Mouse (Mus musculus): ENCODE measurements around the gene Tln1. TPM values are rescaled to one million over a fixed set of nuclear protein-coding genes. Genes with fewer than 3 reads are reported as not detected.

The Tln1 gene
- polyA plus RNA-seq, 1 experiment from 2014 or later: 64.9 TPM

DNA sequence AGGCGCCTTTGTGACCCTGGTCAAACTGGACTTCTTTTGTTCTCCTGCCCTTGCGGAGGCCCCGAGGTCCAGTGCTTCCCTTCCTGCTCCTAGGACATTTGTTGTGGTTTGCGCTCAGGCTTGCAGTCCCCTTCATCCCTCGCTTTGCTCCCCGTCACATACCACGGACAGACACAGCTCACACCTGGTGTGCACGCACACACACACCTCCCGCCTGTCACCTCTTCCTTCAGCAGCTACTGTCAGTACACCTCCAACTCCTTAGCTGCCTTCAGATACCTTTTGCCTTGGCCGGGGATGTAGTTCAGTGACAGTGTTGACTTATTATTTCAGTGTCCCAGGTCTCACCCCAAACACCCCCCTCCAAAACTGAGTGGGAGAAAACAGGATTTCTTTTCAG is 23.2 kb upstream of the Tln1 start:
- Histone ChIP-seq H3K27me3 (ENCODE audit: insufficient read depth, low read length) (no peaks in the 10 kb centered on the region), H3K4me2 (ENCODE audit: low read length) (no peak overlapping the region), H3K4me3 (replicated peaks; ENCODE audit: low read depth, low read length) (no peak overlapping the region), H3K9me3 (replicated peaks; ENCODE audit: low read length) (no peaks in the 10 kb centered on the region), H3K27ac (no peak overlapping the region), H3K36me3 (ENCODE audit: insufficient read depth, low read length) (peaks cover 29% of the 10 kb centered on the region), H3K9ac (ENCODE audit: low read depth, low read length) (no peak overlapping the region), H3K4me1 (replicated peaks; ENCODE audit: insufficient read depth, low read length) (0 out of 2 replicates have a peak, but pooled peaks cover 5% of the 10 kb centered on the region)
- WGBS: 37% methylated on average over 9 of the region's 10 CpGs
- ATAC-seq (replicated peaks; ENCODE audit: low FRiP score, low read depth) (no peak), DNase-seq (ENCODE audit: low spot score) (no peak)
- no peak for TF ChIP-seq CTCF (IDR thresholded peaks at IDR 0.05; ENCODE audit: low read depth)

DNA sequence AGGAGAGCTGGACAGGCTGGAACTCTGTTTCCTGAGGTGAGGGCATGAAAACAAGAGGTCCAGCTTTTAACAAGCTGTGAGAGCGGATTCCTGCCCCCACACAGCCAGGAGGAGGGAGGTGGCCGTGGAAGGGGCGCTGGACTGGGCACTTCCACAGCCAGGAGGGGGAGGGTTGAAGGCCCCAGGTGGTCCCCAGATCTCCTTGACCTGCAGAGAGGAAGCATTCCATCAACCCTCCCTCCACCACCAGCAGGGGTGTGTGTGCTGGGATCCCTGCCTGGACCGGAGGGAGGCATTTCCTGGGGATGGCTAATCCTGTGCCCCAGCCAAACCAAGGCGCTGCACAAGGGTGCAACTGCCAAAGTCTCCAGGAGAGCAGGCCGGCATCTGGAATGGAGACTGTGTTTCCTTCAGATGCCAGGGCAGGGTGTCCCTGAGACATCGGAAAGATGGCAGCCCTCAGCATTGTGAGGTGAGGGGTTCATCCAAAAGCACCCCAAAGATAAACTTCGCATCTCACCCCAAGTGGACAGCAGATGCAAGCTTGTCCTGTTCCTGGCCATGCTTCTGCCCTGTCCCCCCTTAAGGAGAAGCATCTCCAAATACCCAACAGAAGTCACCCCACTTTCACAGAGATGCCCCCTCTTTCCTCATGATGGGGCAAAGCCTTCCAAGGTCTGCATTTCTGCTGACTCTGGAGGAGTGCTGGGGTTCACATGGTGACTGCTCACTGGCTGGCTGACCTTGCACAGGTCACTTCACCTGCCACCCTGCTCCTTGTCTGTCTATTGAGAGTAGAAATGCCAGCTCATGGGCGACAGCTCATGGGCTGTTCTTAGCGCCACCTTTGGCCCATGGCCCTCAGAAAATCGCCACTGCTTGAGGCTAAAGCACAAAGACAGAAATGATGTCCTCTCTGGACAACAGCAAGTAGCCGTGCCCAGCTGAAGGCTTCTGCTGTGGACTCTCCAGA is 22.2 kb upstream of the Tln1 start, which contains the start of gene Msmp:
Gene Msmp (minus strand): TSS at position 51 of the 973 bp plus-strand sequence.
- Histone ChIP-seq H3K4me3 (replicated peaks; ENCODE audit: low read depth, low read length) (no peak within 1 kb of the TSS), H3K36me3 (ENCODE audit: insufficient read depth, low read length) (peaks cover 29% of the 10 kb centered on the region), H3K27ac (no peak within 1 kb of the TSS; the same call in 1 of the 2 replicates), H3K9me3 (replicated peaks; ENCODE audit: low read length) (no peaks in the 10 kb centered on the region), H3K27me3 (ENCODE audit: insufficient read depth, low read length) (no peaks in the 10 kb centered on the region), H3K9ac (ENCODE audit: low read depth, low read length) (no peak within 1 kb of the TSS), H3K4me2 (ENCODE audit: low read length) (no peak within 1 kb of the TSS), H3K4me1 (replicated peaks; ENCODE audit: insufficient read depth, low read length) (peaks cover 6% of the 10 kb centered on the region; the same call in 1 of the 2 replicates)
- 54% methylated on average over 12 of the region's 12 CpGs for WGBS
- no peak for TF ChIP-seq CTCF (IDR thresholded peaks at IDR 0.05; ENCODE audit: low read depth)
- DNase-seq (ENCODE audit: low spot score) (no peak), ATAC-seq (replicated peaks; ENCODE audit: low FRiP score, low read depth) (no peak)

DNA sequence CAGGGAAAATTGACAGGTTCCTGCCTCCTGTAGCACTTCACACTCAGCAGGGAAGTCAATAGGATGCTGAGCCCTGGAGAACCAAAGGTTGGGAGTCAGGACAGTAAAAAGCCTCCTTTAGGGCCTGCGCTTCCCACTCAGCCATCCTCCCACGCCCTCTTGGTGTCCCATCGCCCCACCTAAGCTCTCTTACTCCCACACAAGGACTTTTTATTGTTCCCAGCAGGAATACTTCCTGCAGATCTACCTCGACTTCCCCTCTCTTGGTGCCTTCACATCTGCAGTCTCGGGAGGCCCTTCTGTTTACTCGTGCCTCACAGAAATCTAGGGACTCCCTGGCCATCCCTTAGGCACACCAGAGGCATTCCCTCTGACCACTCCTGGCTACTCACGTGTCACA is 20.9 kb upstream of the Tln1 start:
- Histone ChIP-seq H3K27ac (no peak overlapping the region), H3K9ac (ENCODE audit: low read depth, low read length) (no peak overlapping the region), H3K4me3 (replicated peaks; ENCODE audit: low read depth, low read length) (no peak overlapping the region), H3K4me2 (ENCODE audit: low read length) (no peak overlapping the region), H3K27me3 (ENCODE audit: insufficient read depth, low read length) (no peaks in the 10 kb centered on the region), H3K36me3 (ENCODE audit: insufficient read depth, low read length) (peaks cover 29% of the 10 kb centered on the region), H3K4me1 (replicated peaks; ENCODE audit: insufficient read depth, low read length) (peaks cover 12% of the 10 kb centered on the region; the same call in 1 of the 2 replicates), H3K9me3 (replicated peaks; ENCODE audit: low read length) (no peaks in the 10 kb centered on the region)
- ATAC-seq (replicated peaks; ENCODE audit: low FRiP score, low read depth) (no peak), DNase-seq (ENCODE audit: low spot score) (no peak)
- WGBS: 65% methylated on average over 7 of the region's 7 CpGs
- no peak for TF ChIP-seq CTCF (IDR thresholded peaks at IDR 0.05; ENCODE audit: low read depth)

DNA sequence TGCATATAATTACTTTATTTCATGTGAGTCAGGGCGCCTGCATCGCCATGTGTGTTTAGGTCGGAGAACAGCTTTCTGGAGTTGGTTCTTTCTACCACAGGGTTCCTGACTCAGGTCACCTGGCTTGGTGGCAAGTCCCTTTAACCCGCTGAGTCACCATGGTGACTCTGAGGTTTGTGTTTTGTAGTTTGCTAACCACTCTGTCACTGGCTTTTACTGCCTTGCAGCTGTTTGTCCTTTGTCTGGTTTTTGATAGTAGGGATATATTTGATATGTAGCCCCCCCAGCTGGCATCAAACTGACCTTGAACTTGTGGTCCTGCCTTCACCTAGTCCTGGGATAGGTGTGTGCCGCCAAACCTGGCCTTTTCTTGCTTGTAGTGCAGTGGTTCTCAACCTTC is 19.8 kb upstream of the Tln1 start:
- Histone ChIP-seq H3K9me3 (replicated peaks; ENCODE audit: low read length) (no peaks in the 10 kb centered on the region), H3K4me1 (replicated peaks; ENCODE audit: insufficient read depth, low read length) (peaks cover 15% of the 10 kb centered on the region; the same call in 1 of the 2 replicates), H3K36me3 (ENCODE audit: insufficient read depth, low read length) (peaks cover 29% of the 10 kb centered on the region), H3K4me3 (replicated peaks; ENCODE audit: low read depth, low read length) (no peak overlapping the region), H3K9ac (ENCODE audit: low read depth, low read length) (no peak overlapping the region), H3K27me3 (ENCODE audit: insufficient read depth, low read length) (no peaks in the 10 kb centered on the region), H3K4me2 (ENCODE audit: low read length) (no peak overlapping the region), H3K27ac (no peak overlapping the region)
- no peak for TF ChIP-seq CTCF (IDR thresholded peaks at IDR 0.05; ENCODE audit: low read depth)
- DNase-seq (ENCODE audit: low spot score) (no peak), ATAC-seq (replicated peaks; ENCODE audit: low FRiP score, low read depth) (no peak)
- WGBS: 90% methylated on average over 5 of the region's 5 CpGs

DNA sequence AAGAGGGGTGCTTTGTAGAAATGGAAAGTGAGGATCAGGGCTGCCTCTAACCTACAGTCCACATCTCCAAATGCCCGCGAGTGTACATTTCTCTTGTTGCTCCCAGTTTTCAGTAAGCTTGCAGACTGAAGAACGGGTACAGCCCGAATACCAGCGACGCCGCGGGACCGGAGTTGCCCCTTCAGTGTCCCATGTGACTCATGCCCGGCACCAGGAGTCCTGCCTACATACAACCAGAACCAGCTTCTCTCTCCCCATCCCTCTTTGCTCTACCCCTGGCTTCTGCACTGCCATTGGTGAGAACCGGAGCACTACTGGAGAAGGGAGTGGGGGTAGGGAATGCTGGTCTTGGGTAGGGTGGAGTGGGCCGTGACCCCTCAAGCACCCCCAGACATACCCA is 18.9 kb upstream of the Tln1 start:
- WGBS: 96% methylated on average over 12 of the region's 12 CpGs

GRCm38 (mm10) chr4:43580721-43581120 is 18.2 kb upstream of the Tln1 start:
- DNase-seq (ENCODE audit: low spot score) (no peak), ATAC-seq (replicated peaks; ENCODE audit: low FRiP score, low read depth) (no peak)
- Histone ChIP-seq H3K27ac (no peak overlapping the region), H3K27me3 (ENCODE audit: insufficient read depth, low read length) (no peaks in the 10 kb centered on the region), H3K36me3 (ENCODE audit: insufficient read depth, low read length) (peaks cover 29% of the 10 kb centered on the region), H3K4me3 (replicated peaks; ENCODE audit: low read depth, low read length) (no peak overlapping the region), H3K9ac (ENCODE audit: low read depth, low read length) (no peak overlapping the region), H3K4me2 (ENCODE audit: low read length) (no peak overlapping the region), H3K4me1 (replicated peaks; ENCODE audit: insufficient read depth, low read length) (peaks cover 25% of the 10 kb centered on the region; the same call in 1 of the 2 replicates), H3K9me3 (replicated peaks; ENCODE audit: low read length) (no peaks in the 10 kb centered on the region)
- 92% methylated on average over 5 of the region's 5 CpGs for WGBS
- no peak for TF ChIP-seq CTCF (IDR thresholded peaks at IDR 0.05; ENCODE audit: low read depth)

More for the DNA sequence above, 18.9 kb upstream of the Tln1 start:
- Histone ChIP-seq H3K4me3 (replicated peaks; ENCODE audit: low read depth, low read length) (no peak overlapping the region), H3K4me2 (ENCODE audit: low read length) (no peak overlapping the region), H3K27ac (no peak overlapping the region), H3K36me3 (ENCODE audit: insufficient read depth, low read length) (peaks cover 29% of the 10 kb centered on the region), H3K9ac (ENCODE audit: low read depth, low read length) (no peak overlapping the region), H3K9me3 (replicated peaks; ENCODE audit: low read length) (no peaks in the 10 kb centered on the region), H3K27me3 (ENCODE audit: insufficient read depth, low read length) (no peaks in the 10 kb centered on the region), H3K4me1 (replicated peaks; ENCODE audit: insufficient read depth, low read length) (peaks cover 23% of the 10 kb centered on the region; the same call in 1 of the 2 replicates)
- ATAC-seq (replicated peaks; ENCODE audit: low FRiP score, low read depth): no peak
- no peak for TF ChIP-seq CTCF (IDR thresholded peaks at IDR 0.05; ENCODE audit: low read depth)
- DNase-seq (ENCODE audit: low spot score): no peak
